Mouse (Mus musculus): ENCODE data around the gene Fancl.
"Not testable (repeated sequence)": the region's sequence is repeated elsewhere in the genome, so short reads cannot be mapped to it uniquely, and the experiment has no call there.

The Fancl gene

GRCm38 (mm10) chr11:26385971-26386370, at the start of gene Fancl:
TSS of gene Fancl (plus strand) at chr11:26386135.
- DNase-seq (ENCODE audit: low spot score): no peak

GRCm38 (mm10) chr11:26336848-26337247, 49.1 kb upstream of the Fancl start:
- no peak for DNase-seq (ENCODE audit: low spot score)

- not testable (repeated sequence) for DNase-seq (ENCODE audit: low spot score)
Observed at GRCm38 (mm10) chr11:26370176-26370575, 15.8 kb upstream of the Fancl start.

GRCm38 (mm10) chr11:26371980-26372379, 14.0 kb upstream of the Fancl start:
- DNase-seq (ENCODE audit: low spot score): not testable (repeated sequence)

- DNase-seq (ENCODE audit: low spot score): no peak
Observed at GRCm38 (mm10) chr11:26374132-26374531, 11.8 kb upstream of the Fancl start.

- DNase-seq (ENCODE audit: low spot score): no peak
Observed at GRCm38 (mm10) chr11:26378074-26378473, 7.9 kb upstream of the Fancl start.

GRCm38 (mm10) chr11:26381499-26381898, 4.4 kb upstream of the Fancl start:
- no peak for DNase-seq (ENCODE audit: low spot score)

GRCm38 (mm10) chr11:26386678-26387077, 743 bp downstream of the Fancl start:
- no peak for DNase-seq (ENCODE audit: low spot score)

- DNase-seq (ENCODE audit: low spot score): peak; percentile 72
Observed at GRCm38 (mm10) chr11:26387087-26387611, 1.2 kb downstream of the Fancl start.

GRCm38 (mm10) chr11:26395561-26395960, 9.6 kb downstream of the Fancl start:
- DNase-seq (ENCODE audit: low spot score): no peak

- no peak for DNase-seq (ENCODE audit: low spot score)
Observed at GRCm38 (mm10) chr11:26412972-26413371, 27.0 kb downstream of the Fancl start.

GRCm38 (mm10) chr11:26421472-26421871, 35.5 kb downstream of the Fancl start:
- no peak for DNase-seq (ENCODE audit: low spot score)

- DNase-seq (ENCODE audit: low spot score): no peak
Observed at GRCm38 (mm10) chr11:26434229-26434628, 48.3 kb downstream of the Fancl start.

- no peak for DNase-seq (ENCODE audit: low spot score)
Observed at GRCm38 (mm10) chr11:26437818-26438217, 51.9 kb downstream of the Fancl start.

GRCm38 (mm10) chr11:26441121-26441520, 55.2 kb downstream of the Fancl start:
- no peak for DNase-seq (ENCODE audit: low spot score)

- DNase-seq (ENCODE audit: low spot score): no peak
Observed at GRCm38 (mm10) chr11:26444374-26444773, 58.4 kb downstream of the Fancl start.

- DNase-seq (ENCODE audit: low spot score): no peak
Observed at GRCm38 (mm10) chr11:26449789-26450188, 63.9 kb downstream of the Fancl start.

GRCm38 (mm10) chr11:26450636-26451035, 64.7 kb downstream of the Fancl start:
- DNase-seq (ENCODE audit: low spot score): no peak

GRCm38 (mm10) chr11:26451228-26451627, 65.3 kb downstream of the Fancl start:
- no peak for DNase-seq (ENCODE audit: low spot score)

- no peak for DNase-seq (ENCODE audit: low spot score)
Observed at GRCm38 (mm10) chr11:26452693-26453092, 66.8 kb downstream of the Fancl start.

GRCm38 (mm10) chr11:26454081-26454480, 68.1 kb downstream of the Fancl start:
- DNase-seq (ENCODE audit: low spot score): no peak

GRCm38 (mm10) chr11:26477037-26477739, 91.3 kb downstream of the Fancl start:
- no peak for DNase-seq (ENCODE audit: low spot score)

- no peak for DNase-seq (ENCODE audit: low spot score)
Observed at GRCm38 (mm10) chr11:26481691-26482242, 95.8 kb downstream of the Fancl start.

Measured in urinary bladder, postnatal 10 days (tissue).